Mouse (Mus musculus) forebrain, embryonic 13.5 days (tissue): Measurements from ENCODE around the gene Josd2. TPM values are rescaled to one million over a fixed set of nuclear protein-coding genes. Genes with fewer than 3 reads are reported as not detected.

Source experiments
- ATAC-seq: fragments of 200-750 bp; cut with Nextera tagmentation; 2 replicates; pipeline ENCODE4 v1.8.0; 2017
- H3K27ac ChIP-seq: fragments of 300-500 bp; sonication (generic); 2 replicates; pipeline ENCODE4 v1.5.1; 2015; ENCODE audit warnings: inconsistent platforms, mild to moderate bottlenecking, moderate library complexity
- H3K27me3 ChIP-seq: fragments of 300-500 bp; sonication (generic); 2 replicates; pipeline ENCODE4 v1.6.1; 2015; ENCODE audit warnings: mild to moderate bottlenecking, inconsistent platforms
- H3K36me3 ChIP-seq: fragments of 300-500 bp; sonication (generic); 2 replicates; pipeline ENCODE4 v1.6.1; 2015; ENCODE audit warnings: mild to moderate bottlenecking, inconsistent platforms; ENCODE audit not compliant: poor library complexity, severe bottlenecking
- H3K4me1 ChIP-seq: fragments of 300-500 bp; sonication (generic); 2 replicates; pipeline ENCODE4 v1.6.1; 2015; ENCODE audit warnings: inconsistent platforms
- H3K4me2 ChIP-seq: fragments of 300-500 bp; sonication (generic); 2 replicates; pipeline ENCODE4 v1.6.1; 2015; ENCODE audit warnings: inconsistent platforms, mild to moderate bottlenecking, moderate library complexity
- H3K4me3 ChIP-seq: fragments of 300-500 bp; sonication (generic); 2 replicates; pipeline ENCODE4 v1.5.1; 2015; ENCODE audit warnings: mild to moderate bottlenecking, inconsistent platforms
- H3K9ac ChIP-seq: fragments of 300-500 bp; sonication (generic); 2 replicates; pipeline ENCODE4 v1.6.1; 2015; ENCODE audit warnings: mild to moderate bottlenecking, inconsistent platforms
- H3K9me3 ChIP-seq: fragments of 300-500 bp; sonication (generic); replicated peaks from 2 replicates; pipeline ENCODE4 v1.6.1; 2016; ENCODE audit warnings: inconsistent platforms
- whole genome bisulfite sequencing: fragments of 180-500 bp; shearing (Covaris S2); methylation state at CpG from one replicate; pipeline ENCODE4 v1.1.7; 2015; 5-methylcytosine and 5-hydroxymethylcytosine counted together
- polyA plus RNA-seq: library from polyadenylated mRNA; unstranded; fragments of >200 nt; fragmentation: Nextera tagmentation; extraction: Ambion mirVana; gene quantifications from 2 replicates; pipeline ENCODE4 v1.2.1, GENCODE M21; 2015

Gene Josd2
- polyA plus RNA-seq, 1 experiment from 2014 or later = 49.0 TPM

DNA sequence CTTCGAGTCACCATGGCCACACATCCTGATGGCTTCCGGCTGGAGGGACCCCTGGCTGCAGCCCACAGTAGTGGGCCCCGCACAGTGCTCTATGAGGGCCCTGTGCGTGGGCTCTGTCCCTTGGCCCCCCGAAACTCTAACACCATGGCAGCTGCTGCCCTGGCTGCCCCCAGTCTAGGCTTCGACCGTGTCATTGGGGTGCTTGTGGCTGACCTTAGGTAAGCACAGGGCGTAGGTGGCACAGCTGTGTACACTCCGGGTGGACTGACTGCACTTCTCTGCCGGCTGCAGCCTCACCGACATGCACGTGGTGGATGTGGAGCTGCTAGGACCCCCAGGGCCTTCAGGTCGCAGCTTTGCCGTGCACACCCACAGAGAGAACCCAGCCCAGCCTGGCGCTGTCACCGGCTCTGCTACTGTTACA lies 880 bp upstream of the Josd2 start:
- Histone ChIP-seq H3K27ac (peak overlapping the region; percentile 91), H3K4me3 (no peak overlapping the region), H3K4me2 (peak overlapping the region; percentile 75; the same call in 1 of the 2 replicates), H3K9ac (0 out of 2 replicates have a peak overlapping the region, but pooled peaks have one; percentile 6), H3K4me1 (peaks cover 60% of the 10 kb centered on the region), H3K27me3 (no peaks in the 10 kb centered on the region), H3K36me3 (peaks cover 26% of the 10 kb centered on the region), H3K9me3 (no peaks in the 10 kb centered on the region)
- ATAC-seq = 0 out of 2 replicates have a peak, but pooled peaks have one; percentile 0
- WGBS = 85% methylated on average over 16 of the region's 16 CpGs

DNA sequence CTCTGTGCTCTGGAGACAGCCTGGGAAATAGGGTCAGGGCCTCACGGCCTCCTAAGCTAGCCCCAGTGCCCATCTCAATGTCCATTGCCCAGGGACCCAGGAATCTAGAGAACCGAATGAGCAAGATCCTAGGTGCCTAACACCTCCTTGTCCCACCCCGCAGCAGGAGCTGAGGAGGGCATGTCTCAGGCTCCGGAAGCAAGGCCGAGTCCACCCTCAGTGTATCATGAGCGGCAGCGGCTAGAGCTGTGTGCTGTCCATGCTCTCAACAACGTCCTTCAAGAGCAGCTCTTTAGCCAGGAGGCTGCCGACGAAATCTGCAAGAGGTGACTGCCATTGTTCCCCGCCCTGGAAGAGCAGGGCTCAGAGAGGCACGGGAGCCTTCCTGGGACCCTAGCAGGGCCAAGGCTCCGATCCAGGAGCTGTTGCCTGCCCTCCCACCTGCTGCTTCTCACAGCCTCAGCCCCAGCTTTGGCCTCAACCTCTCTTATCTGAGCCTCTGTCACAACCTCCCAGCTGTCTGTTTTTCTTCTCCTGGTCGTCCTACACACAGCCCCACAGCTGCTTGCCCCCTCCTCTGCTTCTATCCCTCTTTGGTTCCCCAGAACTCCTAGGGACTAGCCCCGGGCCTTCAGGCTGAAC lies 985 bp downstream of the Josd2 start:
- WGBS = 59% methylated on average over 15 of the region's 15 CpGs
- ATAC-seq = no peak
- Histone ChIP-seq H3K9me3 (no peaks in the 10 kb centered on the region), H3K4me3 (peak overlapping the region; percentile 53), H3K27me3 (no peaks in the 10 kb centered on the region), H3K27ac (peak overlapping the region; percentile 91), H3K9ac (peak overlapping the region; percentile 68), H3K36me3 (peaks cover 7% of the 10 kb centered on the region), H3K4me1 (peaks cover 62% of the 10 kb centered on the region), H3K4me2 (peak overlapping the region; percentile 75)

- WGBS = 92% methylated on average over 16 of the region's 16 CpGs
- Histone ChIP-seq H3K27me3 (no peaks in the 10 kb centered on the region), H3K27ac (peak overlapping the region; percentile 91; the same call in 1 of the 2 replicates), H3K36me3 (peaks cover 2% of the 10 kb centered on the region; the same call in 1 of the 2 replicates), H3K9ac (peak overlapping the region; percentile 68), H3K4me1 (peaks cover 62% of the 10 kb centered on the region), H3K4me2 (no peak overlapping the region), H3K9me3 (no peaks in the 10 kb centered on the region), H3K4me3 (no peak overlapping the region)
- ATAC-seq = no peak
Measured at GRCm38 (mm10) chr7:44469677-44470675, 2.2 kb downstream of the Josd2 start.

DNA sequence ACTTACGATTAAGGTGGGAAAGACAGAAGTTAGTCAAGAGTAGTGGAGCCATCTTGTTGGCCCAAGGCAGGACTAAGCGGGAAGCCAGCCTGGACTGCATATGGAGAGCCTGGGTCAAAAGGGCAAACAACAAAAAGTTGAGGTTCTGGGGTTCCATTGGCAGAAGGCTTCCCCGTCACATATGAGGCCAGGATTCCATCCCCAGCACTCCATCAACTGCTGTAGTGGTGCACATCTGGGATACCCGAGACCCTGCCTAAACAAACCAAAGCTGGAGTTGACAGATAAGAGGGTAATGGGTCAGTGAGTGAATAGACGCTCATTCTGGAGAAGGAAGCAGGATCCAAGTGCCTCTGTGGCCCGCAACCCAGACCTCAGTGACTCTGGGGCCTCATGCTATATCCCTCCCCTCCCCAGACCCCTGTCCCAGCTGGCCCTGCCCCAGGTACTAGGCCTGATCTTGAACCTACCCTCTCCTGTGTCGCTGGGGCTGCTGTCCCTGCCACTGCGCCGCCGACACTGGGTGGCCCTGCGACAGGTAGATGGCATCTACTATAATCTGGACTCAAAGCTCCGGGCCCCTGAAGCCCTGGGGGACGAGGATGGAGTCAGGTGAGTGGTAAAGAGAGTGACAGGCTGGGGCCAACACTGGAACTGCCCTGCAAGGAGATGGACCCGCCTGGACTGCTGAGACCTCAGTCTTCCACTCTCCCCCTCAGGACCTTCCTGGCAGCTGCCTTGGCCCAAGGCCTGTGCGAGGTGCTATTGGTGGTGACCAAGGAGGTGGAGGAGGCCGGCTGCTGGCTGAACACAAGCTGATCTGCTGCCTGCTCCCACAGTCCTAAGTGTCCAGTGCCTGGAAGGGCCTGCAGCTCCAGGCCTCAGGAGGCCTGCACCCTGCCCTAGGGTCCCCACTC lies 3.2 kb downstream of the Josd2 start:
- Histone ChIP-seq H3K36me3 (peaks cover 2% of the 10 kb centered on the region; the same call in 1 of the 2 replicates), H3K27ac (no peak overlapping the region), H3K27me3 (peaks cover 3% of the 10 kb centered on the region; the same call in 1 of the 2 replicates), H3K4me2 (no peak overlapping the region), H3K9ac (no peak overlapping the region), H3K4me3 (no peak overlapping the region), H3K9me3 (no peaks in the 10 kb centered on the region), H3K4me1 (peaks cover 62% of the 10 kb centered on the region)
- no peak for ATAC-seq
- WGBS = 87% methylated on average over 16 of the region's 16 CpGs

- H3K9ac ChIP-seq = no peak overlapping the region
- H3K4me3 ChIP-seq = no peak overlapping the region
- no peak overlapping the region for H3K4me2 ChIP-seq
- H3K4me1 ChIP-seq = peaks cover 55% of the 10 kb centered on the region
- no peaks in the 10 kb centered on the region for H3K9me3 ChIP-seq
- WGBS = 47% methylated on average over 6 of the region's 6 CpGs
- peaks cover 2% of the 10 kb centered on the region; the same call in 1 of the 2 replicates for H3K36me3 ChIP-seq
- peaks cover 7% of the 10 kb centered on the region for H3K27me3 ChIP-seq
- no peak for ATAC-seq
- no peak overlapping the region for H3K27ac ChIP-seq
Measured at GRCm38 (mm10) chr7:44471880-44472557, 4.2 kb downstream of the Josd2 start.

DNA sequence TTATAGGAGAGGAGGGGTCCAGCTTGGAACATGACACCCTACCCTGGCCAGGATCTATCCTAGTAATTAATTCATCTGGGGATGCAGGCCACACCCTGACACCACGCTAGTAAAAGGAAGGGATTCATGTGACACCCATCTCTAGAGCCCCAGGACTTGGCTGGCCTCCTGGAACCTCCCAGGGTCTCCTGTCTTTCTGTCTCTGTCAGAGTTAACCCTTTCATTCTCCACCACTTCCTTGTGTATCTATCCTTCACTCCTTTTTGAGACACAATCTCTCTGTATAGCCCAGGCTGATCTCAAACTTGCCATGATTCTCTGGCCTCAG lies 4.7 kb downstream of the Josd2 start:
- Histone ChIP-seq H3K36me3 (peaks cover 2% of the 10 kb centered on the region; the same call in 1 of the 2 replicates), H3K4me2 (no peak overlapping the region), H3K27ac (no peak overlapping the region), H3K4me1 (peaks cover 53% of the 10 kb centered on the region), H3K4me3 (no peak overlapping the region), H3K27me3 (peaks cover 12% of the 10 kb centered on the region), H3K9ac (no peak overlapping the region), H3K9me3 (no peaks in the 10 kb centered on the region)
- 15% methylated on average over 1 of the region's 1 CpGs for WGBS
- no peak for ATAC-seq

DNA sequence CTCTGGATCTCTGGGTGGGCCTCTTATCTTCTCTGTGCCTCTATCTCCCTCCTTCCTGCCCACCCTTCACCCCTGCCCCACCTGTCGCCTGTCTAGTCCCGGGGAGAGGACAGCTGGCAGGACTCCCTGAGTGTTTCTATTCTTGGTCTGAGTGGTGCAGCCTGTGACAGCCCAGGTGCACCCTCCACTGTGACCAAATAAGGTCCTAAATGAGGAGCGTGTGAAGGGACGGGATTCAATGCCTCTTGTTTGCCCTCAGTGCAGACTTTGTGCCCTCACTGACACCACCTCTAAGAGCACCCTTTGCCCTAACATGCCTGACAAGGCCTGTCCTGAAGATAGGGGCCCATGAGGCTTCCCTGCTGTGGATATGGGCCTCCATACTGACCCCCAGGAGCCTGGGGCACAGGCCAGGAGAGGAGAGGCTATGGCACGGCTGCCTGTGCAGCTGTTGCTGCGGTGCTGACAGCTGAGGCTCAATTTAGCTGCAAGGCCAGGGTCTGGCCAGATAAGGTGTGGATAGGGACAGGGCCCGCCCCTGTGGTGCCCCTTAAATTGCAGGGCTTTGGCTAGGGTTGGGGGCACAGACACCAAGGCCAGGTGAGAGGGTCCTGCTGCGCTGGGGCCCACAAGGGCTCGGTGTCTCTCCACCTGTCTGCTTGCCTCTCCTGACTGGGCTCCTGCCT lies 5.3 kb downstream of the Josd2 start:
- Histone ChIP-seq H3K9ac (peak overlapping the region; percentile 45; the same call in 1 of the 2 replicates), H3K4me3 (no peak overlapping the region), H3K4me2 (no peak overlapping the region), H3K27ac (no peak overlapping the region), H3K4me1 (peaks cover 52% of the 10 kb centered on the region), H3K36me3 (peaks cover 2% of the 10 kb centered on the region; the same call in 1 of the 2 replicates), H3K9me3 (no peaks in the 10 kb centered on the region), H3K27me3 (peaks cover 17% of the 10 kb centered on the region)
- 60% methylated on average over 9 of the region's 9 CpGs for WGBS
- ATAC-seq = no peak

DNA sequence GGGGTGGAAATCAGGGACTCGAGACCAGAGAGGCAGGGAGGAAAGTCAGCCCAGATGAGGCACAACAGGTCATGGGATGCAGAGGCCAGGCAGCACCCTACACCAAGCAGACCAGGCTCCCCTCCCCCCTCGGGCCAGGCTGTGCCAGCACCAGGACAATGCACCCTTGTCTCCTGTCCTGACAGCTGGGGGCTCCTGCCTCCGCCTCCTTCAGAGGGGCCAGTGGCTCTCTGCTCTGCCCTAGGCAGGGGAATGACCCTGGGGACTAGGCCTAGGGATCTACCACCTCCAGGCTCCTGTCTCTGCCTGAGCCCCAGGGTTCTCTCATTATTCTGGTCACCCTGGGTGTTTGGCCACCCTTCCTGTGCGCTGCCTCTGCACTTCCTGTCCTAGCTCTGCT lies 6.6 kb downstream of the Josd2 start:
- H3K27me3 ChIP-seq = peaks cover 26% of the 10 kb centered on the region
- H3K36me3 ChIP-seq = peaks cover 2% of the 10 kb centered on the region; the same call in 1 of the 2 replicates
- WGBS = 18% methylated on average over 4 of the region's 4 CpGs
- H3K4me1 ChIP-seq = peaks cover 39% of the 10 kb centered on the region
- no peak overlapping the region for H3K4me3 ChIP-seq
- peak overlapping the region; percentile 22; the same call in 1 of the 2 replicates for H3K4me2 ChIP-seq
- ATAC-seq = peak; percentile 78
- H3K9ac ChIP-seq = peak overlapping the region; percentile 45
- H3K27ac ChIP-seq = peak overlapping the region; percentile 55
- H3K9me3 ChIP-seq = no peaks in the 10 kb centered on the region

DNA sequence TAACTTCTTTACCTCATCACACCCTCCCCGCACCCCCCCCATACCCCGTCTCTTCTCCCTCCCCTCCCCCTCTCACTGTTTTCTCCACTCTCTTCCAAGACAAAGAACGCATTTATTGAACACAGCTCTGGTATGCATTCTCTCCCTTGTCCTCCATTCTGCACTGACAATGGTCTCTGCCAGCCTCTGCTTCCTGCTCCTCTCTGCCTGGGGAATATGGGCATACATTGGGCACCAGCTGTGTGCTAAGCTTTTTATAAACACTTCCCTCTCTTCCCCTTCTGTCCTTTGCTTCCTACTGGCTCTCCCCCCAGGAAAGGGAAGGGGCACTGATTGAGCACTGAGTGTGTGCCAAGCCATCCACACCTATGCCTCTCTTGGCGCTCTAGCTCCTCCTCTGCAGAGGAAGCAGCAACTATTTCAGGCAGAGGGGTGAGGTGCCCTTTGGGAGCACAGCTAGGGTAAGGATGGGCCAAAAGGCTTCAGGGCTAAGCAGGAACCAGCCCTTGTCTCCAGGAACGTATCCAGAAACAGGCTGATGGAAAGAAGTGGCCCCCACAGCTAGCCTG lies 7.3 kb downstream of the Josd2 start:
- peak; percentile 13; the same call in 1 of the 2 replicates for ATAC-seq
- Histone ChIP-seq H3K36me3 (peaks cover 2% of the 10 kb centered on the region; the same call in 1 of the 2 replicates), H3K9me3 (no peaks in the 10 kb centered on the region), H3K27me3 (peaks cover 32% of the 10 kb centered on the region), H3K9ac (no peak overlapping the region), H3K4me1 (peaks cover 37% of the 10 kb centered on the region), H3K4me2 (no peak overlapping the region), H3K4me3 (no peak overlapping the region), H3K27ac (peak overlapping the region; percentile 55)
- WGBS = 24% methylated on average over 5 of the region's 5 CpGs

- H3K27ac ChIP-seq = no peak overlapping the region
- H3K4me1 ChIP-seq = peaks cover 3% of the 10 kb centered on the region; the same call in 1 of the 2 replicates
- no peaks in the 10 kb centered on the region for H3K36me3 ChIP-seq
- 84% methylated on average over 3 of the region's 3 CpGs for WGBS
- no peaks in the 10 kb centered on the region for H3K9me3 ChIP-seq
- no peak overlapping the region for H3K4me2 ChIP-seq
- ATAC-seq = no peak
- peaks cover 36% of the 10 kb centered on the region for H3K27me3 ChIP-seq
- H3K4me3 ChIP-seq = no peak overlapping the region
- 0 out of 2 replicates have a peak overlapping the region, but pooled peaks have one; percentile 22 for H3K9ac ChIP-seq
Measured at GRCm38 (mm10) chr7:44482836-44483435, 15.2 kb downstream of the Josd2 start.
